Mouse (Mus musculus): Measurements from ENCODE around the gene Safb.

Gene Safb

GRCm38 (mm10) chr17:56584257-56585130 lies at the start of gene Safb, which contains the start of gene Safb2:
Gene Safb (plus strand): TSS chr17:56584825.
Gene Safb2 (minus strand): TSS chr17:56584585.
- DNase-seq (ENCODE audit: low spot score) = peak; percentile 100

GRCm38 (mm10) chr17:56536192-56536591 lies 48.4 kb upstream of the Safb start:
- DNase-seq (ENCODE audit: low spot score) = no peak

- no peak for DNase-seq (ENCODE audit: low spot score)
Measured at GRCm38 (mm10) chr17:56536874-56537273, 47.8 kb upstream of the Safb start.

GRCm38 (mm10) chr17:56537912-56538311 lies 46.7 kb upstream of the Safb start:
- DNase-seq (ENCODE audit: low spot score) = no peak

GRCm38 (mm10) chr17:56540562-56540975 lies 44.1 kb upstream of the Safb start:
- no peak for DNase-seq (ENCODE audit: low spot score)

- DNase-seq (ENCODE audit: low spot score) = no peak
Measured at GRCm38 (mm10) chr17:56542736-56543135, 41.9 kb upstream of the Safb start.

GRCm38 (mm10) chr17:56543684-56544224 lies 40.9 kb upstream of the Safb start:
- no peak for DNase-seq (ENCODE audit: low spot score)

- DNase-seq (ENCODE audit: low spot score) = no peak
Measured at GRCm38 (mm10) chr17:56544699-56545387, 39.8 kb upstream of the Safb start.

- no peak for DNase-seq (ENCODE audit: low spot score)
Measured at GRCm38 (mm10) chr17:56545945-56546344, 38.7 kb upstream of the Safb start.

- DNase-seq (ENCODE audit: low spot score) = no peak
Measured at GRCm38 (mm10) chr17:56546576-56546975, 38.0 kb upstream of the Safb start.

GRCm38 (mm10) chr17:56547116-56547845 lies 37.3 kb upstream of the Safb start:
- no peak for DNase-seq (ENCODE audit: low spot score)

GRCm38 (mm10) chr17:56547846-56548604 lies 36.6 kb upstream of the Safb start:
- no peak for DNase-seq (ENCODE audit: low spot score)

- DNase-seq (ENCODE audit: low spot score) = no peak
Measured at GRCm38 (mm10) chr17:56548605-56549105, 36.0 kb upstream of the Safb start.

- no peak for DNase-seq (ENCODE audit: low spot score)
Measured at GRCm38 (mm10) chr17:56550784-56551475, 33.7 kb upstream of the Safb start.

GRCm38 (mm10) chr17:56551841-56552581 lies 32.6 kb upstream of the Safb start:
- DNase-seq (ENCODE audit: low spot score) = no peak

- peak; percentile 63 for DNase-seq (ENCODE audit: low spot score)
Measured at GRCm38 (mm10) chr17:56552781-56553363, 31.8 kb upstream of the Safb start.

- no peak for DNase-seq (ENCODE audit: low spot score)
Measured at GRCm38 (mm10) chr17:56554122-56554551, 30.5 kb upstream of the Safb start, which contains the start of gene Gm20219. Gene Gm20219 (minus strand): TSS chr17:56554387.

- DNase-seq (ENCODE audit: low spot score) = no peak
Measured at GRCm38 (mm10) chr17:56558448-56558847, 26.2 kb upstream of the Safb start.

GRCm38 (mm10) chr17:56559386-56559785 lies 25.2 kb upstream of the Safb start:
- DNase-seq (ENCODE audit: low spot score) = no peak
